Comparison of ENCODE assay signal across 20 mouse cellular contexts in genomic region chr16:97144544-97145194, GRCm38 (mm10). TPM values are rescaled to one million over a fixed set of nuclear protein-coding genes. Genes with fewer than 3 reads are reported as not detected.
DNase-seq lines count a peak whose midpoint lies in the region; ATAC-seq lines count a peak whose summit lies in the region.
"Had no signal": no experiment of that assay in that cellular context is flagged by ENCODE, and none has a peak within 500 bp of the region (broad histone marks: within the 10 kb centered on the region; RNA-seq: fewer than 3 reads in every experiment).

No protein-coding gene starts in this region.

- peak; percentile 5 for DNase-seq in embryo, embryonic 10.5 days (ENCODE audit: low spot score)
- no peak for DNase-seq in embryo, embryonic 11 days
- peak; percentile 80 for DNase-seq in MN1 (ENCODE audit: low spot score)
- DNase-seq in left cerebral cortex, adult 11 months (ENCODE audit: low spot score): no peak
- DNase-seq in layer of hippocampus, adult 9-10 months (ENCODE audit: low spot score): no peak
- DNase-seq: cerebellum, adult 9-10 months; heart, adult 18-20 months; kidney, postnatal 10 days; left cerebral cortex, postnatal 4 days; thymus, adult 2 months had no signal

- no peaks in the 10 kb centered on the region for H3K9me3 ChIP-seq in midbrain, embryonic 16.5 days (replicated peaks; ENCODE audit: control insufficient read depth, low read length, poor library complexity, severe bottlenecking)
- H3K9me3 ChIP-seq in kidney, embryonic 15.5 days (replicated peaks): no peaks in the 10 kb centered on the region
- H3K9me3 ChIP-seq: embryonic facial prominence, embryonic 10.5 days; intestine, embryonic 15.5 days had no signal

- H3K4me2 ChIP-seq in midbrain, embryonic 16.5 days (ENCODE audit: low read length): peak overlapping the region; percentile 36
- H3K4me2 ChIP-seq in kidney, embryonic 15.5 days: no peak overlapping the region
- H3K4me2 ChIP-seq: intestine, embryonic 15.5 days; liver, embryonic 11.5 days had no signal

- WGBS in midbrain, embryonic 16.5 days: 14% methylated on average over 12 of the region's 12 CpGs
- WGBS in kidney, embryonic 15.5 days: 71% methylated on average over 12 of the region's 12 CpGs

- H3K9ac ChIP-seq in midbrain, embryonic 16.5 days (ENCODE audit: low read depth, low read length): 0 out of 2 replicates have a peak overlapping the region, but pooled peaks have one; percentile 5
- no peak overlapping the region for H3K9ac ChIP-seq in kidney, embryonic 15.5 days
- H3K9ac ChIP-seq: intestine, embryonic 15.5 days had no signal

- 0 out of 4 replicates have a peak, but pooled peaks have one; percentile 28 to 36 for ATAC-seq in hematopoietic stem cell, adult 5-6 weeks (replicated peaks in 1 of 2; ENCODE audit: insufficient read depth in 1 of 2, low FRiP score in 2 of 2, low TSS enrichment in 1 of 2, low read depth in 1 of 2, poor library complexity in 2 of 2, severe bottlenecking in 2 of 2)
- peak; percentile 87 for ATAC-seq in midbrain, embryonic 16.5 days
- ATAC-seq in kidney, embryonic 15.5 days (replicated peaks; ENCODE audit: low FRiP score): no peak
- ATAC-seq: intestine, embryonic 15.5 days had no signal

- H3K27me3 ChIP-seq in midbrain, embryonic 16.5 days (ENCODE audit: control insufficient read depth, insufficient read depth, low read depth, low read length): no peaks in the 10 kb centered on the region
- no peaks in the 10 kb centered on the region for H3K27me3 ChIP-seq in kidney, embryonic 15.5 days
- H3K27me3 ChIP-seq: intestine, embryonic 15.5 days had no signal

- no peaks in the 10 kb centered on the region for H3K36me3 ChIP-seq in midbrain, embryonic 16.5 days (ENCODE audit: control insufficient read depth, insufficient read depth, low read length)
- H3K36me3 ChIP-seq in kidney, embryonic 15.5 days: no peaks in the 10 kb centered on the region
- H3K36me3 ChIP-seq: embryonic facial prominence, embryonic 10.5 days; intestine, embryonic 15.5 days had no signal

- no peak overlapping the region for H3K4me3 ChIP-seq in midbrain, embryonic 16.5 days (ENCODE audit: low read depth, low read length)
- no peak overlapping the region for H3K4me3 ChIP-seq in kidney, embryonic 15.5 days (replicated peaks)
- H3K4me3 ChIP-seq: embryonic facial prominence, embryonic 10.5 days; erythroblast, embryonic 14.5 days; intestine, embryonic 15.5 days had no signal

- peak overlapping the region; percentile 59 for H3K27ac ChIP-seq in midbrain, embryonic 16.5 days (ENCODE audit: low read length)
- no peak overlapping the region for H3K27ac ChIP-seq in kidney, embryonic 15.5 days
- H3K27ac ChIP-seq: embryonic facial prominence, embryonic 10.5 days; intestine, embryonic 15.5 days had no signal

- peaks cover 21% of the 10 kb centered on the region for H3K4me1 ChIP-seq in midbrain, embryonic 16.5 days (ENCODE audit: control insufficient read depth, insufficient read depth, low read length)
- no peaks in the 10 kb centered on the region for H3K4me1 ChIP-seq in kidney, embryonic 15.5 days
- H3K4me1 ChIP-seq: embryonic facial prominence, embryonic 10.5 days; intestine, embryonic 15.5 days had no signal

RNA-seq across cellular contexts. Expression of gene Dscam, which starts 25.9 kb away (rescaled TPM):
- 0.25 and 1.2 TPM in 2 replicates for total RNA-seq in hematopoietic stem cell, adult 5-6 weeks (2017)
- polyA plus RNA-seq in midbrain, embryonic 16.5 days (2015; fragmentation: Nextera tagmentation; extraction: Ambion mirVana): 14.7 and 16.2 TPM in 2 replicates
- polyA plus RNA-seq in kidney, embryonic 15.5 days (2015; fragmentation: Nextera tagmentation; extraction: Ambion mirVana): 0.06 TPM in 2 replicates
- total RNA-seq: gastrocnemius, adult 18-20 months had no signal
- polyA plus RNA-seq: erythroblast, embryonic 14.5 days; heart, embryonic 16.5 days; lung, embryonic 16.5 days had no signal

Comparison
In these comparisons a context has a peak if more than half of its experiments do, and no peak if none do; other contexts are left out.
1. DNase-seq: peak in embryo, embryonic 10.5 days (single experiment) and MN1 (single experiment); none in embryo, embryonic 11 days (single experiment), left cerebral cortex, adult 11 months (single experiment) and layer of hippocampus, adult 9-10 months (single experiment).
2. RNA of gene Dscam, which starts 25.9 kb away (polyA plus RNA-seq): 14.7 to 16.2 TPM in midbrain, embryonic 16.5 days; 0.06 TPM in kidney, embryonic 15.5 days; every median in the first group is over 10 times any median in the second.